Mouse (Mus musculus) kidney, adult 11 months (tissue): ENCODE measurements around the gene Mbtps1.

Experiments
- DNase-seq: peaks from one replicate; pipeline ENCODE4 v3.0.0; 2022

The Mbtps1 gene

DNA sequence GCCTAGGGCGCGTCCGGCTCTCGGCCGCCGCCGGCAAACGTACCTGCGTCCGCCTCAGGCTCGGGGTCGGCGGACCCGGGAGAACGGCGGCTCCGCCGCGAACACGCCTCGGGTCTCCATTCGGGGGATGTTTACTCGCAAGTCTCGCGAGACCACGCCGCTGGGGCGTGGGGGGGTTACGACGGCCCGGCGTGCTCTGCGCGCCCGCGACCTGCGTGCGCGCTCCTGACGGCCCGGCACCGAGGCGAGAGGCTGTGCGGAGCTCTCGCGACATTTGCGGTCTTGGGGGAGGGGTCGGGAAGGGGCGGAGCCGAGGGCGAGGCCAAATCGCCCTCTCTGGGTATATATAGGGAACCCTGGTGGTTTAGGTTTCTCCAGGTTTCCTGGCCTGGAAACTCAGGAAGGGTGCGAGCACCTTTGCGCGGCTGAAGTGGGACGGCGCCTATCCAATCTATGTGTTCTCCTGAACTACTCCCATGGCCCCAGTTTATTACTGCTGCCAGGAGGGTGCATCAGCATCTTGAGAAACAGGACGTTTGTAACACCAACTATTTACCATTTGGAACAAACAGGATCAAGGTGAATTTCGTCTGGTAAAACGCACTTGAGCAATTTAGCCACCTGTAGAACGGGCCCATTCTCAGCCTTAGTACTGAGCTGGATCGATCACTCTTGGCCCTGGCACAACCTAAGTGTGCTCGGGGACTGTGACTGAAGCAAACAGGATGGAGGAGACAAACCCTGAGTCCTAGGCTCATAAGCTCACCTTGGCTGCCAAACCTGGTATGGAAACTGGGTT lies at the start of gene Mbtps1:
Mbtps1 (minus strand) TSS at position 133 of the 799 bp plus-strand sequence.
- DNase-seq = peak; percentile 97

- no peak for DNase-seq
Observed at GRCm38 (mm10) chr8:119606224-119606623, 47.7 kb upstream of the Mbtps1 start.

- DNase-seq = peak; percentile 94
Observed at GRCm38 (mm10) chr8:119604996-119605395, 46.5 kb upstream of the Mbtps1 start, which contains the start of gene Taf1c. Gene Taf1c (minus strand): TSS chr8:119605222.

DNA sequence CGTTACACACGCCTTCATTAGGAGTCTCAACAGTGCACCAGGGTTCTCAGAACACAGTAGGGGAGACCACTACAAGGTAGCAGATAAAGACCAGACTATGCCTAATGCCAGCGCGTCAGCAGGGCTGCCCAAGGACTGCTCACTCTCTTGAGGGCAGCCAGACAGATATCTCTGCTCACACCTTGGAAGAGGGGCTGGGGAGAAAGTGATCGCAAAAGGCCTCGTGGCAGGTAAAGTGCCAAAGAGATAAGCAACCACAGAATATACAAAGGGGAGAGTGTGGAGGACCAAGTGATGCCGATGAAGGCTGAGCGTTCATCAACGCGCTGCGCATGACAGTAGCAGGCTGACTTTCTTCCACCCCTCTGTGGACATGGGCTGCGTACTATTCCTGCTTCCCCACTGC lies 45.9 kb upstream of the Mbtps1 start:
- no peak for DNase-seq

GRCm38 (mm10) chr8:119603771-119604170 lies 45.2 kb upstream of the Mbtps1 start:
- DNase-seq = no peak

DNA sequence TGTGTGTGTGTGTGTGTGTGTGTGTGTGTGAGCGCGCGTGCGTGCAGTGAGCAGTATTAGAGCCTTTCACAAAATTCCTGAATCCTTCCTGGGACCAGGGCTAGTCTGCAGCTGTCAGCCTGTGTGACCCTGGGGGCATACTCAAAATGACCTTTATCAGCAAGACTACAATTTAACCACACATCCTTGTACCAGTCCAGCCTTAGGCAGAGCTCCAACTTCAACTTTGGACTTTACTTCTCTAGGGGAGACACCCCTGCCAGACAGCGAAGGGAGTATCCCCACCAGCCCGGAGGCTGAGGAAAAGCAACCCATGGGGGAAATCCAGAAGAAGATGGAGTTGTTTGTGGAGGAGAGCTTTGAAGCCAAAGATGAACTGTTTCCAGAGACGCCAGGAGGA lies 32.9 kb upstream of the Mbtps1 start:
- peak; percentile 67 for DNase-seq

DNA sequence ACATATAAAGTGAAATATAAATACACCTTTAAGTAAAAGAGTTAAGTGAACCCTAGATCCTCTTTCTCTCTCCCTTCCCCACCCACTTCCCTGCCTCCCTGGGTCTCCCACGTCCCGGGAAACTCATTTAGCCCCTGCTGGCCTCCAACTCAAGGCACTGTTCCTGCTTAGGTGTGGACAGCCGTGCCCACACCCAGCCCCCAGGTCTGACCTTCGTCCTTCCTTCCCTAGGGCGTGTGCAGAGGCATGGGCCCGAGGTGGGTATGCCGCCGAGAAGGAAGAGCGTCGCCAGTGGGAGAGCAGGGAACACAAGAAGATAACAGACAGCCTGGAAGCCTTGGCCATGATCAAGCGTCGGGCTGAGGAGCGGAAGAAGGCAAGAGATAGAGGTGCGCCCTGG lies 31.8 kb upstream of the Mbtps1 start:
- DNase-seq = no peak

DNA sequence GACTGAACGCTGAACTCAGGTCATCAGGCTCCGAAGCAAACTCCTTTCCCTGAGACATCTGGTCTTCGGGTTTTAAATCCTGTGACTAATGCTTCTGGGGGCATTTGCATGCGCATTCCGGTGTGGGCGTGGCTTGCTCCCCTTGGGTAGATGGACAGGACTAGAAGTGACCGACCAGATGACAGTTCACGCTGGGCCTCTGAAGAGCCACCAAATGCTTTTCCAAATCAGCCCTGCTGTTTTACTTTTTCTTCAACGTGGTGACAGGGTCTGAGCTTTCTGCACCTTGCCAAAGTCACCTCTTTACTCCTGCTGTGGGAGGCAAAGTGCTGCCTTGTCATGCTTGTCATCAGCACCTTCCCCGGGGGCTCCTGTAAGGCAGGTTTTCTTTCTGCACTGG lies 30.3 kb upstream of the Mbtps1 start:
- DNase-seq = no peak

GRCm38 (mm10) chr8:119588321-119588720 lies 29.8 kb upstream of the Mbtps1 start:
- DNase-seq = no peak

DNA sequence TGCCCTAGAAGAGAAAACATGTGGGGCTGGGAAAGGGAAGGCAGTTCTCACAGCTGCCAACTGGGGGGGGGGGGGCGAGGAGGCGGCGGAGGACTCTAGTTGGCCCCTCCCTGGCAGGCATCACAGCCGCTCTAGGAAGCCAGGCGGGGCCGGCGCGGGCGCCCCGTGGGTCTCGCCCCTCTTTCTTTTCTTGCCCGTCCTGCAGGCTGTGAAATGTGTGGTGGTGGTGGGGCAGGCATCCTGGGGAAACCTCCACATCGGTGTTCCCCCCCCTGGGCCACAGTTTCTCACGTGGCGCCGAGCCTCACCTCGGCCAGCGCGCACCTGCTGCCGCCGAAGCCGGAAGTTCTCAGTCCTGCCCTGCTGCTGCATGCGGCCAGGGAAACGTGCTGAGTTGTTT lies 27.4 kb upstream of the Mbtps1 start:
- no peak for DNase-seq

- DNase-seq = no peak
Observed at GRCm38 (mm10) chr8:119580441-119581161, 22.1 kb upstream of the Mbtps1 start.

DNA sequence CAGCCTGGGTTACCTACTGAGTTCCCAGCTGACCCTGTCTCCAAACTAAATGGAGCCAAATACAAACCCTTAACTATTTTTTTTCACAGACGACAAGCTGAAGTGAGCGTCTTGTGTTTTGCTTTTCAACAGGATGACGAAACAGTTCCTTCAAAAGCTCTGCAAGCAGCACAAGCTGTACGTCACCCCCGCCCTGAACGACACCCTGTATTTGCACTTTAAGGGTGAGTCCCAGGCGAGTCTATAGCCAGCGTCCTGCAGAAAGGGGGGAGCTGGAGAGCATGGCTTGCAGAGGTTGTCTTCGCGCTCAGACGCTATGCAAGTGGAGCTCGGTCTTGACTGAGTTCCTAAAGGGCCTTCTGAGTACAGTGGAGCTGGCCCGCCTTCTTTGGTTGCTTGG lies 20.6 kb upstream of the Mbtps1 start:
- DNase-seq = no peak

- DNase-seq = no peak
Observed at GRCm38 (mm10) chr8:119575366-119575726, 16.8 kb upstream of the Mbtps1 start.

DNA sequence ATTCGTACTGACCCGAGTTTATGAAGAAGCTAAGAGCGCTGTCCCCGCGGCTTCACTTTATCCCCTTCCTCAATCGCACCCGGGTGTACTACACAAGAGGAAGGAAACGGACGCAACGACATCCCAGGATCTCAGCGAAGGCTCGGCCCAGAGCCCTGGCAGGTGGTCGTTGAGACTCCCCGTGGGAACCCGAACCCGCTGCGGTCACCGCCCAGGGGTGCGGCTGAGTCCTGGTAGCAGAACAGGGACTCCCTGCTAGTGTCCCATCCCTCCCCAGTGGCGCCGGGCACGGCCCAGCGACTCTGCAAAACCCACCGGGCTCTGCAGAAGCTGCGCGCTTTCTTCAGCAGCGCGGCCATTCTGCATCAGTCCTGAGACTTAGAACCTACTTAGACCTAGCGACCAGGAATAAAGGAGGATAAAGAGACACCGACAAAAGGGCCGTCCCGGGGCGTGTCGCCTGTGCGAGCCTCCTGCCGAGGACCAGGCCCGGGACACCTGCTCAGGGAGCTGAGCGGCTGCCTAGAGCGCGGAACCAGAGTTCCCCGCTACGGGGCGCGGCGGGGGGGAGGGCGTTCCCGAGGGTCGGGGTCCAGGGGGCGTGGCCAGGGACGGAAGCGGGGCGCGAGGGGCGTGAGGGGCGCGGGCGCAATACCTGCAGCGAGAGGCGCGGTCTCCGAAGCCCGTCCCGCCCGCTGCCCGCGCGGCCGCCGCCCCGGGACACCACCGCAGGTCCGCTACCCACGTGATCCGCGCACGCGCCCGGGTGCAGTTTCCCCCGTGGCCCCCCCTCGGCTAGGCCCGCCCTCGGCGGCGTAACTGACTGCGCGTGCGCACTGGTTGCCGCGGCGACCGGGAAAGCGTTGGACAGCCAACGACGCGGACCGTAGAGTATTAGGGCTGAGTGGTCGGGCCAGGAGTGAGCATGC lies 16.2 kb upstream of the Mbtps1 start, which contains the start of the genes Hsdl1 and Dnaaf1:
Hsdl1 (minus strand) TSS at position 747 of the 929 bp plus-strand sequence.
Dnaaf1 (plus strand) TSS at position 799 of the 929 bp plus-strand sequence.
- peak; percentile 93 for DNase-seq

DNA sequence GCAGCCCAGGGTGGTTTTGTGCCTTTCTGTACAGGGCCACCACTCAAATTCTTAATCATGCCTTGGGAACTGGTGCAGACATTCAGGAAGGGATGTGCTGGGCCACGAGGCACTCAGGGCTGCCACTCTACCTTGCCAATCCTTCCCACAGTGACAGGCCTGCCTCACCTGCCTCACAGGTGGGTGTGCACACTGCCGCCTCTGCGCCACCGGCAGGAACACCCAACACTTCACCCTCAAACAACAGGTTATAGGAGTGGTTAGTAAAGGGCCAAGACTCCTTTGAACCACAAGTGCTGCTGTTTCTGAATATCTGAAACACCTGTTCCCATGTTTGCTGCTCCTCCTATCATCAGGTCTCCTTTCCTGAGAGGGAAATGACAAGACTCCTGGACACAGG lies 13.9 kb upstream of the Mbtps1 start:
- no peak for DNase-seq

DNA sequence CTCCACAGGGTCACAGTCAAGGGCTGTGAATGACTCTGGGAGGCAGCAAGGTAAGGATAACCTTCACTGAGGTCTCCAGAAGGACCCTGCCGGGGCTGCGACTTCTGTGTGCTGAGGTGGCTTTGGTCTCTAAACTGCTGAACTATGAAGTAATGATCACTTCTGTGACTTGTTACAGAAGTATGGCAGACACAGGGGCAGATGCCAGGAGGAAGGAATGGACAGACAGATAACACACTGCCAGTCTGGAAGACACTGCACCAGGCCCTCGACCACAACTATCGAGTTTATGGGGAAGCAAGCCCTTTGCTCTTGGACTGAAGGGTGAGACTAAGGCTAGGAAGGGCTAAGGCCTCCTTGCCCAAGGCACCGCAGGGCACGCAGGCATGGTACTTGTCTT lies 12.6 kb upstream of the Mbtps1 start:
- DNase-seq = no peak

- DNase-seq = no peak
Observed at GRCm38 (mm10) chr8:119569881-119570280, 11.3 kb upstream of the Mbtps1 start.

GRCm38 (mm10) chr8:119568951-119569350 lies 10.4 kb upstream of the Mbtps1 start:
- DNase-seq = no peak

- peak; percentile 33 for DNase-seq
Observed at GRCm38 (mm10) chr8:119568251-119568650, 9.7 kb upstream of the Mbtps1 start.

DNA sequence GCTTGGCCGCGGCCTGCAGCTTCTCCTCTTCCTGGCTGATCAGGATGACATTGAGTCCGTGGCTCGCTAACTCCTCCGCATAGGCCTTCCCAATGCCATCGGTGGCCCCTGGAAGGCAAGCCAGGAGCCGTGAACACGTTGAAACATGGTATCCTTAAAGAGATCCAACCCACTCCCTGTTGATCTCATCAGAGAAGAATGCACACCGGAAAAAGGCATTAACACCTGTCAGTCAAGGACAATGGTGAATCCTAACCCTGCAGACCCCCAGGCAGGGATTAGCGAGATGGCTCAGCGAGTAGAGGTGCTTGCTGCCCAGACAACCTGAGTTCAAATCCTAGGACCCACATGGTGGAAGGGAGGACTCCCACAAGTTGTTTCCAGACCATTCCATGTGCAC lies 7.8 kb upstream of the Mbtps1 start:
- DNase-seq = no peak

DNA sequence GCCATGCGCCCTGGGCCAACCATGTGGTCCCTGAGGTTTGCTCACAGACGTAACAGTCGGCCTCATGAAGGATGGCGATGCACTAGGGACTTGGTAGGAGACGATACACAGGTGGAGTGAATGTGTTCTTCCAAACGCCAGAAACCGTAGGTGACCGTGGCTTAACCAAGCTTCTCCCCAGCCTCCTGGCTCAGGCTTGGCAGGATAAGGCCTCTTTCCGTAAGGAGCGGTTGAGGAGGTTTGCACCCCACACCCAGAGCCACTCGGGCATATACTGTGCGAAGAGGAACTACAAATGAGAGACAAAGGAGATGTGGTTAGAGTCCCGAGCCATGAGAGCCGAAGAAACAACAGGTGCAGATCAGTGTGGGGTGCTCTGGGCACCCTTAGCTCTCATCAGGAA lies 5.3 kb upstream of the Mbtps1 start:
- DNase-seq = no peak

- peak; percentile 22 for DNase-seq
Observed at GRCm38 (mm10) chr8:119559402-119559720, 826 bp upstream of the Mbtps1 start.
